14 mouse cellular contexts compared by ENCODE assay signal in genomic region chr5:134000100-134000499, GRCm38 (mm10).
DNase-seq lines count a peak whose midpoint lies in the region; ATAC-seq and TF ChIP-seq lines count a peak whose summit lies in the region.
"Had no signal": no experiment of that assay in that cellular context is flagged by ENCODE, and none has a peak within 500 bp of the region (broad histone marks: within the 10 kb centered on the region; RNA-seq: fewer than 3 reads in every experiment).

No protein-coding gene starts in this region.

- intact Hi-C loops in left cerebral cortex, postnatal 36 days (cut with DNase I) = loop anchor here (10.0 kb wide), 2 partner anchors 195 to 1455 kb away; partner anchors contain the start of gene Auts2

- H3K4me3 ChIP-seq in forebrain, embryonic 10.5 days = no peak overlapping the region
- H3K4me3 ChIP-seq in forebrain, postnatal 0 days (ENCODE audit: low read depth, low read length) = no peak overlapping the region
- H3K4me3 ChIP-seq in midbrain, embryonic 11.5 days (ENCODE audit: low read depth, low read length) = no peak overlapping the region
- H3K4me3 ChIP-seq in midbrain, embryonic 16.5 days (ENCODE audit: low read depth, low read length) = no peak overlapping the region
- H3K4me3 ChIP-seq in forebrain, embryonic 11.5 days (ENCODE audit: low read depth, low read length) = no peak overlapping the region
- no peak overlapping the region for H3K4me3 ChIP-seq in limb, embryonic 13.5 days
- H3K4me3 ChIP-seq: erythroblast, embryonic 14.5 days had no signal

- no peaks in the 10 kb centered on the region; the same call in 1 of the 2 replicates for H3K9me3 ChIP-seq in forebrain, embryonic 10.5 days
- no peaks in the 10 kb centered on the region for H3K9me3 ChIP-seq in forebrain, postnatal 0 days (ENCODE audit: low read length)
- no peaks in the 10 kb centered on the region for H3K9me3 ChIP-seq in midbrain, embryonic 11.5 days (ENCODE audit: control insufficient read depth, low read length)
- no peaks in the 10 kb centered on the region for H3K9me3 ChIP-seq in midbrain, embryonic 16.5 days (replicated peaks; ENCODE audit: control insufficient read depth, low read length, poor library complexity, severe bottlenecking)
- no peaks in the 10 kb centered on the region for H3K9me3 ChIP-seq in forebrain, embryonic 11.5 days (ENCODE audit: control insufficient read depth, low read length)
- H3K9me3 ChIP-seq in limb, embryonic 13.5 days = no peaks in the 10 kb centered on the region

- H3K27ac ChIP-seq in forebrain, embryonic 10.5 days = peak overlapping the region; percentile 78
- no peak overlapping the region for H3K27ac ChIP-seq in forebrain, postnatal 0 days (ENCODE audit: low read depth, low read length)
- H3K27ac ChIP-seq in midbrain, embryonic 11.5 days (ENCODE audit: low read depth, low read length) = peak overlapping the region; percentile 58
- no peak overlapping the region for H3K27ac ChIP-seq in midbrain, embryonic 16.5 days (ENCODE audit: low read length)
- H3K27ac ChIP-seq in forebrain, embryonic 11.5 days (ENCODE audit: low read depth, low read length) = peak overlapping the region; percentile 64; the same call in 1 of the 2 replicates
- 0 out of 2 replicates have a peak overlapping the region, but pooled peaks have one; percentile 61 for H3K27ac ChIP-seq in limb, embryonic 13.5 days

- H3K4me1 ChIP-seq in forebrain, embryonic 10.5 days = peaks cover 20% of the 10 kb centered on the region
- no peaks in the 10 kb centered on the region for H3K4me1 ChIP-seq in forebrain, postnatal 0 days (ENCODE audit: insufficient read depth)
- peaks cover 12% of the 10 kb centered on the region for H3K4me1 ChIP-seq in midbrain, embryonic 11.5 days (ENCODE audit: control insufficient read depth, insufficient read depth, low read length)
- H3K4me1 ChIP-seq in midbrain, embryonic 16.5 days (ENCODE audit: control insufficient read depth, insufficient read depth, low read length) = no peaks in the 10 kb centered on the region; the same call in 1 of the 2 replicates
- peaks cover 8% of the 10 kb centered on the region; the same call in 1 of the 2 replicates for H3K4me1 ChIP-seq in forebrain, embryonic 11.5 days (replicated peaks; ENCODE audit: control insufficient read depth, insufficient read depth, low read length)
- H3K4me1 ChIP-seq in limb, embryonic 13.5 days = peaks cover 15% of the 10 kb centered on the region

- no peak for ATAC-seq in forebrain, postnatal 0 days
- no peak for ATAC-seq in midbrain, embryonic 11.5 days (ENCODE audit: low FRiP score)
- no peak for ATAC-seq in midbrain, embryonic 16.5 days
- no peak for ATAC-seq in forebrain, embryonic 11.5 days (replicated peaks; ENCODE audit: low FRiP score)
- 0 out of 2 replicates have a peak, but pooled peaks have one; percentile 15 for ATAC-seq in limb, embryonic 13.5 days (ENCODE audit: low FRiP score, low read depth)
- ATAC-seq: Patski had no signal

- DNase-seq in forebrain, embryonic 10.5 days (ENCODE audit: extremely low spot score, low spot score) = no peak
- DNase-seq in forebrain, postnatal 0 days = no peak
- DNase-seq in midbrain, embryonic 11.5 days (ENCODE audit: low spot score, missing footprints) = no peak
- DNase-seq in forebrain, embryonic 11.5 days (ENCODE audit: low spot score) = no peak
- DNase-seq in MN1 (ENCODE audit: low spot score) = no peak
- DNase-seq in left cerebral cortex, postnatal 36 days (ENCODE audit: low spot score in 2 of 2) = no peak
- DNase-seq: adrenal gland, postnatal 36 days; heart, adult 11 months; kidney, adult 11 months; lung, adult 2 months had no signal

- peaks cover 58% of the 10 kb centered on the region for H3K27me3 ChIP-seq in forebrain, embryonic 10.5 days (ENCODE audit: poor library complexity, severe bottlenecking)
- no peaks in the 10 kb centered on the region for H3K27me3 ChIP-seq in forebrain, postnatal 0 days (ENCODE audit: insufficient read depth, low read length)
- H3K27me3 ChIP-seq in midbrain, embryonic 11.5 days (ENCODE audit: control insufficient read depth, insufficient read depth, low read length) = no peaks in the 10 kb centered on the region; the same call in 1 of the 2 replicates
- no peaks in the 10 kb centered on the region for H3K27me3 ChIP-seq in midbrain, embryonic 16.5 days (ENCODE audit: control insufficient read depth, insufficient read depth, low read depth, low read length)
- H3K27me3 ChIP-seq in forebrain, embryonic 11.5 days (ENCODE audit: control insufficient read depth, insufficient read depth, low read length) = no peaks in the 10 kb centered on the region
- no peaks in the 10 kb centered on the region for H3K27me3 ChIP-seq in limb, embryonic 13.5 days
- H3K27me3 ChIP-seq: Patski had no signal

- H3K36me3 ChIP-seq in forebrain, embryonic 10.5 days (replicated peaks) = no peaks in the 10 kb centered on the region
- no peaks in the 10 kb centered on the region for H3K36me3 ChIP-seq in forebrain, postnatal 0 days (ENCODE audit: insufficient read depth)
- no peaks in the 10 kb centered on the region for H3K36me3 ChIP-seq in midbrain, embryonic 11.5 days (ENCODE audit: control insufficient read depth, insufficient read depth, low read length)
- H3K36me3 ChIP-seq in midbrain, embryonic 16.5 days (ENCODE audit: control insufficient read depth, insufficient read depth, low read length) = no peaks in the 10 kb centered on the region
- no peaks in the 10 kb centered on the region for H3K36me3 ChIP-seq in forebrain, embryonic 11.5 days (ENCODE audit: control insufficient read depth, insufficient read depth, low read length)
- no peaks in the 10 kb centered on the region for H3K36me3 ChIP-seq in limb, embryonic 13.5 days

- no peak overlapping the region for H3K4me2 ChIP-seq in forebrain, postnatal 0 days (ENCODE audit: low read depth)
- H3K4me2 ChIP-seq in midbrain, embryonic 11.5 days = no peak overlapping the region
- H3K4me2 ChIP-seq in midbrain, embryonic 16.5 days (ENCODE audit: low read length) = no peak overlapping the region
- H3K4me2 ChIP-seq in forebrain, embryonic 11.5 days (ENCODE audit: low read depth, low read length, severe bottlenecking) = no peak overlapping the region
- no peak overlapping the region for H3K4me2 ChIP-seq in limb, embryonic 13.5 days (replicated peaks)

- WGBS in forebrain, embryonic 10.5 days = 14% methylated on average over 3 of the region's 3 CpGs
- 5% methylated on average over 3 of the region's 3 CpGs for WGBS in forebrain, postnatal 0 days
- WGBS in midbrain, embryonic 11.5 days = 4% methylated on average over 3 of the region's 3 CpGs
- WGBS in midbrain, embryonic 16.5 days = 10% methylated on average over 3 of the region's 3 CpGs
- 9% methylated on average over 3 of the region's 3 CpGs for WGBS in forebrain, embryonic 11.5 days
- 1% methylated on average over 3 of the region's 3 CpGs for WGBS in limb, embryonic 13.5 days

- H3K9ac ChIP-seq in forebrain, postnatal 0 days = no peak overlapping the region
- H3K9ac ChIP-seq in midbrain, embryonic 11.5 days (ENCODE audit: low read length) = no peak overlapping the region
- no peak overlapping the region for H3K9ac ChIP-seq in midbrain, embryonic 16.5 days (ENCODE audit: low read depth, low read length)
- H3K9ac ChIP-seq in forebrain, embryonic 11.5 days (ENCODE audit: low read length) = no peak overlapping the region; the same call in 1 of the 2 replicates
- H3K9ac ChIP-seq in limb, embryonic 13.5 days = no peak overlapping the region

- TF ChIP-seq CTCF in forebrain, postnatal 0 days (IDR thresholded peaks at IDR 0.05; ENCODE audit: low read depth) = no peak

Comparison
In these comparisons a context has a peak if more than half of its experiments do, and no peak if none do; other contexts are left out.
1. H3K27ac ChIP-seq: peak in forebrain, embryonic 10.5 days (single experiment), midbrain, embryonic 11.5 days (single experiment), forebrain, embryonic 11.5 days (single experiment) and limb, embryonic 13.5 days (single experiment); none in forebrain, postnatal 0 days (single experiment) and midbrain, embryonic 16.5 days (single experiment).